Mouse (Mus musculus) heart, embryonic 15.5 days (tissue): ENCODE measurements around the gene Ccdc65. TPM values are rescaled to one million over a fixed set of nuclear protein-coding genes. Genes with fewer than 3 reads are reported as not detected.
"Not testable (repeated sequence)": the region's sequence is repeated elsewhere in the genome, so short reads cannot be mapped to it uniquely, and the experiment has no call there.

Source experiments
- ATAC-seq: fragments of 200-750 bp; cut with Nextera tagmentation; replicated peaks from 2 replicates; pipeline ENCODE4 v1.8.0; 2017; ENCODE audit warnings: low read depth, moderate TSS enrichment; ENCODE audit not compliant: insufficient number of reproducible peaks, insufficient read depth, low FRiP score
- H3K27ac ChIP-seq: fragments of 300-500 bp; sonication (generic); 2 replicates; pipeline ENCODE4 v1.5.1; 2015; ENCODE audit warnings: mild to moderate bottlenecking, inconsistent platforms
- H3K27me3 ChIP-seq: fragments of 300-500 bp; sonication (generic); 2 replicates; pipeline ENCODE4 v1.6.1; 2015; ENCODE audit warnings: inconsistent platforms
- H3K36me3 ChIP-seq: fragments of 300-500 bp; sonication (generic); 2 replicates; pipeline ENCODE4 v1.6.1; 2015; ENCODE audit warnings: mild to moderate bottlenecking, inconsistent platforms
- H3K4me1 ChIP-seq: fragments of 300-500 bp; sonication (generic); replicated peaks from 2 replicates; pipeline ENCODE4 v1.6.1; 2015; ENCODE audit warnings: inconsistent platforms
- H3K4me2 ChIP-seq: fragments of 300-500 bp; sonication (generic); 2 replicates; pipeline ENCODE4 v1.6.1; 2015; ENCODE audit warnings: inconsistent platforms, mild to moderate bottlenecking, moderate library complexity
- H3K4me3 ChIP-seq: fragments of 300-500 bp; sonication (generic); 2 replicates; pipeline ENCODE4 v1.5.1; 2015; ENCODE audit warnings: mild to moderate bottlenecking, inconsistent platforms
- H3K9ac ChIP-seq: fragments of 300-500 bp; sonication (generic); 2 replicates; pipeline ENCODE4 v1.6.1; 2015; ENCODE audit warnings: mild to moderate bottlenecking, inconsistent platforms
- H3K9me3 ChIP-seq: fragments of 300-500 bp; sonication (generic); replicated peaks from 2 replicates; pipeline ENCODE4 v1.6.1; 2016; ENCODE audit warnings: inconsistent platforms
- WGBS: fragments of 180-500 bp; shearing (Covaris S2); methylation state at CpG from one replicate; pipeline ENCODE4 v1.1.7; 2015; ENCODE audit warnings: mixed read lengths; 5-methylcytosine and 5-hydroxymethylcytosine counted together
- polyA plus RNA-seq: library from polyadenylated mRNA; unstranded; fragments of >200 nt; fragmentation: Nextera tagmentation; extraction: Ambion mirVana; gene quantifications from 2 replicates; pipeline ENCODE4 v1.2.1, GENCODE M21; 2015

Ccdc65 gene
- polyA plus RNA-seq, 1 experiment from 2014 or later, result 1.0 TPM

DNA sequence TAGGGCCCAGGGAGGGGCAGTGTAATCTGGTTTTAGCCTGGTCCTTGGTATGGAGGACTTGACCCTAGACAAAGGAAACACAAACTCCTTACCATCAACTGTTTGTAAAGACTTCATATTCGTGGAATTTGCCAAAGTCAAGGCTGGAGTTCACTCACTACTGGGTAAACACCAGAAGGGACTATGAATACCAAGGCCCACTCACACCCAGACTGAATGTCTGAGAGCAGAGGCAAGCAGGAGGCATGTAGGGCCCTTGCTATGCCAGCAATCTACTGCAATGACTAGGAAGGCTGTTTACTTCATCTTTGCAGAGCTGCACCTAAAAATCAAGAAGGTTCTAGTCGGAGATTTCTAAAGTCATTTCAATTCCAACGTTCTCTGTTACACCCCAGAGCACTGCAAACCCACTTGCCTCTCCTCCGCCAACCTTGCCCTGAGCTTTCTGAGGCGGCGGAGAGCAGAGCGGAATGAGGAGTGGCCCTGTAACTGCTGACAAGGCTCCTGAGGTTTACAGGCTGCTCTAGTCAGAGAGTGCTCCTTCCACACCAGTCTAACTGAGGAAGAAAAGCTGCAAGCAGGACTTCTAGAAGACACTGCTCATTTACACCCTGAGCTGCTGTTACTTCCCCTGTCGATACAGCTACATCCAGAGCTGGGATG is 34.9 kb downstream of the Ccdc65 start:
- Histone ChIP-seq H3K9ac (no peak overlapping the region), H3K27ac (0 out of 2 replicates have a peak overlapping the region, but pooled peaks have one; percentile 10), H3K4me1 (peaks cover 25% of the 10 kb centered on the region), H3K4me3 (no peak overlapping the region), H3K9me3 (no peaks in the 10 kb centered on the region), H3K4me2 (no peak overlapping the region), H3K36me3 (peaks cover 30% of the 10 kb centered on the region), H3K27me3 (no peaks in the 10 kb centered on the region)
- no peak for ATAC-seq
- 84% methylated on average over 8 of the region's 8 CpGs for WGBS

DNA sequence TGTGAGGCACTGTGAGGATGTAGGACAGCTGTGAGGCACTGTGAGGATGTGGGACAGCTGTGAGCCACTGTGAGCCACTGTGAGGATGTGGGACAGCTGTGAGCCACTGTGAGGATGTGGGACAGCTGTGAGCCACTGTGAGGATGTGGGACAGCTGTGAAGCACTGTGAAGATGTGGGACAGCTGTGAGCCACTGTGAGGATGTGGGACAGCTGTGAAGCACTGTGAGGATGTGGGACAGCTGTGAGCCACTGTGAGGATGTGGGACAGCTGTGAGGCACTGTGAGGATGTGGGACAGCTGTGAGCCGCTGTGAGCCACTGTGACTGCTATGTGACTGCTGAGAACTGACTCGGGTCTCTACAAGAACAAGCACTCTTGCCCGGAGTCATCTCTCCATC is 35.9 kb downstream of the Ccdc65 start:
- H3K9ac ChIP-seq, H3K27me3 ChIP-seq, H3K4me3 ChIP-seq, H3K9me3 ChIP-seq, ATAC-seq, H3K4me2 ChIP-seq, H3K27ac ChIP-seq: not testable (repeated sequence)
- WGBS, result 80% methylated on average over 3 of the region's 3 CpGs
- Histone ChIP-seq H3K36me3 (peaks cover 27% of the 10 kb centered on the region), H3K4me1 (peaks cover 25% of the 10 kb centered on the region)

DNA sequence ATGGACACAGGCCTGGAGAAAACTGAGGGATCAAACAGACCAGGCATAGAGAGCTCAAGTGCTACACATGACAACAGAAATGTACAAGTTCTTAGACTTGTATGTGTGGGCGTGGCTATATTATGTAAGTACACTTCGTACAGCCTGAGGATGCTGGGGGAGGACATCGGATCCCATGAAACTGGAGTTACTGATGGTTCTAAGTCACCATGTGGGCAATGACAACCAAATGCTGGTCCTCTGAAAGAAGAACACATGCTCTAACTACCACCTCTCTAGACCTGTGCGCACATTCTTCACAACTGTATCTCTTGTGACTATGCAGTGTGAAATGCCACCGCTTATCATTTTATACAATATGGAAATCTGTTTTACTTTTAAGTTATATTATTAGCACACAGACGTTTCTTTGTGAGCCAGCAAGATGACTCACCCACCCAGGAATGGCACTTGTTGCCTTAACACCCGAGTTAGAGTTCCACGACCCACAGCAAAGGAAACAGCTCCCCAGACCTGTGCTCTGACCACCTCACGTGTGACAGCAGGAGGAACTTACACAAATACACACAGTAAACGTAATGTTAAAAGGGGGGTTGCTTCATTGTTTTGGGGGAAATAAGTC is 38.4 kb downstream of the Ccdc65 start:
- 54% methylated on average over 10 of the region's 10 CpGs for whole genome bisulfite sequencing
- Histone ChIP-seq H3K9ac (no peak overlapping the region), H3K27me3 (no peaks in the 10 kb centered on the region), H3K4me2 (no peak overlapping the region), H3K36me3 (peaks cover 3% of the 10 kb centered on the region), H3K4me1 (peaks cover 25% of the 10 kb centered on the region), H3K4me3 (no peak overlapping the region), H3K9me3 (no peaks in the 10 kb centered on the region), H3K27ac (no peak overlapping the region)
- no peak for ATAC-seq

DNA sequence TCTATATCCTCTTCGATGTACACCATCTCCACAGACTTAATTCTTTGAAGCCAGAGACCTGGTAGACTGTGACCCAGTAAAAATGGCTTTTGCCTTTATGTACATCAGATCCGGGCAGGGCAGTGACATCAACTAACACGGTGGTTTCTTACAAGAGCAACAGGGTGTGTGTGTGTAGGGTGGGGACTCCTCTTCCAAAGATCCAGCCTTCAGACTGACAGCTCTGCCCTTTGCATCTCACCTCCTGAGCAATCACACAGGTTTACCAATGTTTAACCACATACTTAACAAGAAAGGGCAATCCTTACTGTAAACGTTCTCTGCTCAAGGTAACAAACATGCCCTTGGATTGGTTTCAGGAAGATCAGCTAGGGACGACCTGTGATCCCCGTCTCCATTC is 39.3 kb downstream of the Ccdc65 start:
- no peaks in the 10 kb centered on the region for H3K36me3 ChIP-seq
- no peak overlapping the region for H3K9ac ChIP-seq
- 82% methylated on average over 6 of the region's 6 CpGs for WGBS
- H3K9me3 ChIP-seq, result no peaks in the 10 kb centered on the region
- H3K27me3 ChIP-seq, result no peaks in the 10 kb centered on the region
- H3K4me1 ChIP-seq, result peaks cover 25% of the 10 kb centered on the region
- ATAC-seq, result no peak
- H3K4me2 ChIP-seq, result no peak overlapping the region
- no peak overlapping the region for H3K27ac ChIP-seq
- H3K4me3 ChIP-seq, result no peak overlapping the region

DNA sequence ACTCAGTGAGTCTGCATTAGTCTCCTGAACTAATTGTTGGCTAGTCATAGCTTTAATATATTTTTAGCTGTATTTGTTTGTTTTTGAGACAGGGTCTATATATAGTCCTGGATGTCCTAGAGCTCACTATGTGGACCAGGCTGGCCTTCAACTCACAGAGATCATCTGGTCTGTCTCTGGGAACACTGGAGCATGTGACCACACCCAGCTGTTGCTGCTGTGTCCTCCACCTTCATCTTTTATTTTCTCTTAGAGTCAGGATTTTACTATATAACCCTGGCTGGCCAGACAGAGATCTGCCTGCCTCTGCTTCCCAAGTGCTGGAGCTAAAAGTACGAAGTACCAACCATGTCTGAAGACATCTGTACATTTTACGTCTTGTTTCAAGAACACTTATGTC is 41.1 kb downstream of the Ccdc65 start:
- peaks cover 25% of the 10 kb centered on the region for H3K4me1 ChIP-seq
- ATAC-seq, result no peak

DNA sequence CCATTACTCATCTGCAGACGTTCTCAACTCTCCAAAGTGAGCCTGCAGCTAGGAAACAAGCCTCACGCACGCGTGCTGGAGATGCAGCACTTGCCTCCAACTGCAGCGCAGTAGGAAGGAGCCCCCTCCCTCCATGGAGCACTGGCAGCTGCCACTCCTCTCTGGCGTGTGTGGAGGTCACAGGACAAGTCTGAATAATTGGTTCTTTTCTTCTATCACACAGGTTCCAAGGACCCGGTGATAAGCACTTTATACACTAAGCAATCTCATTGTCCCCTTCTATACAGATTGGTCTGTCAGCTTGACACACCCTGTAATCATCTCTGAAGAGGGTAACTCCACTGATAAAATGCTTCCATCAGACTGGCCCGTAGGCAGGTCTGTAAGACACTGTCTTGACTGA is 45.0 kb downstream of the Ccdc65 start:
- 57% methylated on average over 8 of the region's 8 CpGs for WGBS
- no peak overlapping the region for H3K4me3 ChIP-seq
- H3K4me2 ChIP-seq, result no peak overlapping the region
- no peak overlapping the region for H3K27ac ChIP-seq
- peaks cover 4% of the 10 kb centered on the region; the same call in 1 of the 2 replicates for H3K4me1 ChIP-seq
- H3K9ac ChIP-seq, result no peak overlapping the region
- no peaks in the 10 kb centered on the region for H3K36me3 ChIP-seq
- no peaks in the 10 kb centered on the region for H3K27me3 ChIP-seq
- no peaks in the 10 kb centered on the region for H3K9me3 ChIP-seq
- ATAC-seq, result no peak

More for the DNA sequence above, 41.1 kb downstream of the Ccdc65 start:
- WGBS, result 97% methylated on average over 2 of the region's 2 CpGs
- Histone ChIP-seq H3K4me2 (no peak overlapping the region), H3K4me3 (no peak overlapping the region), H3K9ac (no peak overlapping the region), H3K36me3 (no peaks in the 10 kb centered on the region), H3K9me3 (no peaks in the 10 kb centered on the region), H3K27ac (no peak overlapping the region), H3K27me3 (no peaks in the 10 kb centered on the region)

DNA sequence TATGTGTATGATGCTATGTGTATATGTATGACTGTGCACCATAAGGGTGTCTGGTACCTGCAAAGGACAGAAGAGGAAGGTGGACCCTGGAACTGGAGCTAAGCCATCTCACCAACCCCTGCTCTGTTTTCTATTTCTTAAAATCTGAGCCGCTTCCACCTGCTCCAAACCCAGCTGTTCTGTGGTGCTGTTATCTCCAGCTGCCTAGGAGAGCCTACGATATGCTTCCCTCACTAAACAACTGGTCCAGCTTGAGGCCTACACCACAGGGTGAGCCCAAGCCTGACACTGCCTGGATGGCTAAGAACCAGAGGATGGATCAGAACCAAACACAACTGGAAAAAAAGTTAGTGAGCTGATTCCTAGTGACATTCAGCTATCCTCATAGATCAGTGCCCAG is 46.1 kb downstream of the Ccdc65 start:
- H3K27ac ChIP-seq, result no peak overlapping the region
- no peak for ATAC-seq

DNA sequence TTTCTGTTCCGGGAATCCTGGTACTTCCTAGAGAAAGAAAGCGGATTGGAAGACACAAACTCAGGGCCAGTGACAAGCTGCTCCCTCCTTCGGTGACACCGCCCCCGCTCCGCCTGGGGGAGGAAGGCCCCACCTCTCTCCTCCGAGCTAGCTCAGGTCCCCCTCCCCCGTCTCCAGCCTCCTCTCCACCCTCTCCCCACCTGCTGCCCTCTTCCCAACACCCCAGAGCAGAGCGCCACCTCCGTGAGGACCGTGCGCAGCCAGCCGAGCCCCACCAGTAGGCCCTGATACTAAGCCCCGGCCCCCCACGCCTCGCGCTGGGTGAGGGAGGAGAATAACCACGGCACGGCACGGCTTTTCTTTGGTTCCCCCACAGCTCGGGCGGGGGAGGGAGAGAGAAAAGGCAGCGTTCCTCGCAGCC is 54.2 kb downstream of the Ccdc65 start:
- 0 out of 2 replicates have a peak, but pooled peaks cover 19% of the 10 kb centered on the region for H3K27me3 ChIP-seq
- H3K4me3 ChIP-seq, result peak overlapping the region; percentile 85
- peaks cover 14% of the 10 kb centered on the region for H3K4me1 ChIP-seq
- peak overlapping the region; percentile 88 for H3K9ac ChIP-seq
- H3K27ac ChIP-seq, result peak overlapping the region; percentile 79
- peak overlapping the region; percentile 83 for H3K4me2 ChIP-seq
- ATAC-seq, result peak; percentile 86
- WGBS, result under 1% methylated on average over 23 of the region's 24 CpGs
- no peaks in the 10 kb centered on the region for H3K9me3 ChIP-seq
- H3K36me3 ChIP-seq, result 0 out of 2 replicates have a peak, but pooled peaks cover 3% of the 10 kb centered on the region

More for the DNA sequence above, 46.1 kb downstream of the Ccdc65 start:
- H3K9ac ChIP-seq, result no peak overlapping the region
- H3K9me3 ChIP-seq, result no peaks in the 10 kb centered on the region
- H3K36me3 ChIP-seq, result no peaks in the 10 kb centered on the region
- 58% methylated on average over 2 of the region's 2 CpGs for WGBS
- no peak overlapping the region for H3K4me2 ChIP-seq
- no peaks in the 10 kb centered on the region for H3K27me3 ChIP-seq
- H3K4me3 ChIP-seq, result no peak overlapping the region
- H3K4me1 ChIP-seq, result peaks cover 4% of the 10 kb centered on the region; the same call in 1 of the 2 replicates

DNA sequence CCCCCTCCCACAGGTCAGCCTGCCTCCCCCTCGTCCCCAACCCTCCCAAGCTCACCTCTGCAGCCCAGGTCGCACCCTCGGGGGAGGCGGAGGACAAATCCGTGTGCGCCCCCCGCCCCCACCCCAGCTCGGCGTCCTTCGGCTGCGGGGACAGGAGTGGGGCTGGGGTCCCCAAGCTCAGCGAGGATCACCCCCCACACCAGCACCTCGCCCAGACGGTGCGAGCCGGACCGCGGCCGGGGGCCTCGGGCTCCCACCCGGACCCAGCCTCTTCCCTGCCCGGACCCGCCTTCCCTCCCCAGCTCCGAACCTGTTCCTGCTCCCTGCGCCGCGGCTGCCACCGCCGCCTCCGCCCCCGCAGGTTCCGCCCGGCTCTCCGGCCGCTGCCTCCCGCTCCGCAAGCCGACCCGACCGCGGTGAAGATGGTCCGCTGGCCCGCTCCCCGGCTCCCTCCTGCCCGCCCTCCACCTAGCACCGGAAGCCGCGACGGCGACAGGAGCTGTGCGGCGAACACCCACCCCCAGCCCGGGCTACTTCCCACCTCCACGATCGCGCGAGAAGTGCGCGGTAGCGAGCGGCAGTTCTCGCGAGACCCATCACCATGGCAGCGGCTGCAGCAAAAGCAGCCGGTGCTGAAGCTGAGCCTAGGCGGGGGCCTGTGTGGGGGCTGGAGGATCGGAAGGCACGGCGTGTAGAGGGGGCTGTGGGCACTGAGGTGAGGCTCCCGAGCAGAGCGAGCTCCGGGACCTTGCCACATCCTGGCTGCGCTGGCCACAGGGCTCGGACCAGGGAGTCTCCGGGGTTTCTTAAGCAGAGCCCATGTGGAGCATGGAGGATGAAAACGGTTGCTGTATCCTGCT is 54.9 kb downstream of the Ccdc65 start, which contains the start of gene Arf3:
Arf3 (minus strand) TSS at position 545 of the 860 bp plus-strand sequence.
- peak within 1 kb of the TSS; percentile 79 for H3K27ac ChIP-seq
- H3K4me3 ChIP-seq, result peak within 1 kb of the TSS; percentile 85
- peak within 1 kb of the TSS; percentile 83 for H3K4me2 ChIP-seq
- peak within 1 kb of the TSS; percentile 88 for H3K9ac ChIP-seq
- peaks cover 14% of the 10 kb centered on the region for H3K4me1 ChIP-seq
- H3K27me3 ChIP-seq, result 0 out of 2 replicates have a peak, but pooled peaks cover 19% of the 10 kb centered on the region
- under 1% methylated on average over 74 of the region's 76 CpGs for WGBS
- H3K9me3 ChIP-seq, result no peaks in the 10 kb centered on the region
- ATAC-seq, result peak; percentile 94
- H3K36me3 ChIP-seq, result 0 out of 2 replicates have a peak, but pooled peaks cover 3% of the 10 kb centered on the region

DNA sequence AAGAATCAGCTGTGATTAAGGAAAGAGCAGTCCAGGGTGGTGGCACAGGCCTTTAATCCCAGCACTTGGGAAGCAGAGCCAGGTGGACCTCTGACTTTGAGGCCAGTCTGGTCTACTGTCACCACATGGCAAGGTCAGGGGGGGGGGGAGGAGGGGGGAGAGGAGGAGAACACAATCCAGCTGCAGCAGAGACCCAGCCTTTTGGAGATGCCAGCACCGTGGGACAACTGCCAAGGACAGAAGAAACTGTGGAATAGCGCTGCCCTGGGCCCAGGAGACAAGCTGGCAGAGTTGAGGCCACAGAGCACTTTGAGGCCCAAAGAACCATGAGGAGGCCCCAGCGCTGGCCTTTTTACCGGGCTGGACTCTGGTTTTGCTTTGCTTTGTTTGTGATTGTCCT is 57.9 kb downstream of the Ccdc65 start:
- Histone ChIP-seq H3K27ac (no peak overlapping the region), H3K36me3 (no peaks in the 10 kb centered on the region), H3K4me3 (no peak overlapping the region), H3K27me3 (peaks cover 45% of the 10 kb centered on the region), H3K4me1 (peaks cover 14% of the 10 kb centered on the region), H3K9ac (no peak overlapping the region), H3K4me2 (no peak overlapping the region), H3K9me3 (no peaks in the 10 kb centered on the region)
- ATAC-seq, result no peak
- 63% methylated on average over 4 of the region's 4 CpGs for WGBS

DNA sequence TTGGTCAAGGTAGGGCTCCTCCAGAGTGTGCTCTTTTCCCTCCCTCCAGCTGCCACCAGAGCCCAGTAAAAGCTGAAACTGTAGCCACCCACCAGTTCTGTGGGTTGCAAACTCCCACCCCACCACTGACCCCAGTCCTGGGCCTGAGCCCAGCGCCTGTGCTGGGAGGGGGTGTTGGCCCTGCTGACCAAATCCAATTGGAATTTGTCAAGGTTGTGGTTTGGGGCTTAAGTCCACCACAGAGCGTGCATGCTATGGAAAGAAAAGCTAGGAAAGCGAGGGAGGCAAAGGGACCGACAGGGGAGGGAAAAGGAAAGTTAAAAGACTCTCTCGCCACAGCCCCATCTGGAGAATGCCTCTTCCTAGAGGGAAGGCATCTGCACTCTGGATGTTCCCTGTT is 60.3 kb downstream of the Ccdc65 start:
- Histone ChIP-seq H3K9me3 (no peaks in the 10 kb centered on the region), H3K4me3 (no peak overlapping the region), H3K4me2 (no peak overlapping the region), H3K9ac (no peak overlapping the region), H3K4me1 (peaks cover 20% of the 10 kb centered on the region), H3K27ac (no peak overlapping the region), H3K36me3 (no peaks in the 10 kb centered on the region), H3K27me3 (peaks cover 68% of the 10 kb centered on the region)
- 31% methylated on average over 5 of the region's 5 CpGs for WGBS
- ATAC-seq, result no peak
